Mouse (Mus musculus) cerebellum, adult 9-11 months (tissue): ENCODE measurements around the gene Tm9sf1.
A peak's percentile ranks its signal among the peaks of the same experiment; 100 is the strongest.

Source experiments
- DNase-seq: peaks from one replicate; pipeline ENCODE4 v3.0.0; 2022

Tm9sf1 gene

DNA sequence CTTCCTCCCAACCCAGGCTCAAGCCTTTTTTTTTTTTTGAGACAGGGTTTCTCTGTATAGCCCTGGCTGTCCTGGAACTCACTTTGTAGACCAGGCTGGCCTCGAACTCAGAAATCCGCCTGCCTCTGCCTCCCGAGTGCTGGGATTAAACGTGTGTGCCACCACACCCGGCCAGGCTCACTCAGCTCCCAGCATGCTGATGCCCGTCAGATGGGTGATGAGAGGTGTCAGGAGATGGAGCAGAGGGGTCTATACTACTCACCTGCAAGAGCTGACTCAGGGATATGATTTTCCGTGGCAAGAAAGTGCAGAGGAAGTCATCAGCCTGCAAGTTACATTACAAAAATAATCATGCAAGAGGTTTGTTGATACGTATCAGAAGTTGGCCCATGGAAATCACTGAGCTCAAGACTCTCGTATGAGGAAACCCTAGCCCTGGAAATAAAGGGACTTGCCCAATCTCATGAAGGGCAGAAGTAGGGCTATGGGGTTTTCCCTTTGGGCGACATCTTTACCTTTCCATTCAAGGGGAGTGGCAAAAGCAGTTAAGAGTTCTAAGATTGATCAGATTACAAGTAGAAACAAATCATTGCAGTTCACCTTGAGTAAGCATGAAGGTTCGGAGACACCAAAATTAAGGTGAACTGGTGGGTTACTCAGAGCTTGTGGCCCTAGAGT, 53.7 kb downstream of the Tm9sf1 start:
- peak; percentile 42 for DNase-seq

- peak; percentile 29 for DNase-seq
Measured at GRCm38 (mm10) chr14:55589271-55589670, 54.3 kb downstream of the Tm9sf1 start.

GRCm38 (mm10) chr14:55586149-55586548, 57.5 kb downstream of the Tm9sf1 start:
- DNase-seq = no peak
